Mouse (Mus musculus): ENCODE measurements around the gene Foxf1. TPM values are rescaled to one million over a fixed set of nuclear protein-coding genes. Genes with fewer than 3 reads are reported as not detected.

Gene Foxf1
- polyA plus RNA-seq (2012; rRNA removed): 194 and 406 TPM in 2 replicates

DNA sequence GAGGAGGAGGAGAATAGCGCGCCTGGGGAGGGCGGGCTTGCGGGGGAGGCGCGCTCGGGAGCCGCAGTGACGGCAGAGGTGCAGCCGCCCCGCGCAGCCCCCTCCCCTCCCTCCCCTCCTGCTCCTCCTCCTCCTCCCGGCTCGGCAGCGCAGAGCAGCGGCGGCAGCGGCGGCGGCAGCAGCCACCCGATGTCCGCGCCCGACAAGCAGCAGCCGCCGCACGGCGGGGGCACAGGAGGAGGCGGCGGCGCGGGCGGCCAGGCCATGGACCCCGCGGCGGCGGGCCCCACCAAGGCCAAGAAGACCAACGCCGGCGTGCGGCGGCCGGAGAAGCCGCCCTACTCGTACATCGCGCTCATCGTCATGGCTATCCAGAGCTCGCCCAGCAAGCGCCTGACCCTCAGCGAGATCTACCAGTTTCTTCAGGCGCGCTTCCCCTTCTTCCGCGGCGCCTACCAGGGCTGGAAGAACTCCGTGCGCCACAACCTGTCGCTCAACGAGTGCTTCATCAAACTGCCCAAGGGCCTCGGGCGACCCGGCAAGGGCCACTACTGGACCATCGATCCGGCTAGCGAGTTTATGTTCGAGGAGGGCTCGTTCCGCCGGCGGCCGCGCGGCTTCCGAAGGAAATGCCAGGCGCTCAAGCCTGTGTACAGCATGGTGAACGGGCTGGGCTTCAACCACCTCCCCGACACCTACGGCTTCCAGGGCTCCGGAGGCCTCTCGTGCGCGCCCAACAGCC is at the start of gene Foxf1:
TSS of gene Foxf1 (plus strand) at position 177 of the 742 bp plus-strand sequence.
- TF ChIP-seq CTCF (IDR thresholded peaks at IDR 0.05; ENCODE audit: insufficient read depth, low read length) (no peak), POLR2A (IDR thresholded peaks at IDR 0.05; ENCODE audit: borderline replicate concordance, extremely low read depth, low read depth, low read length) (peak; percentile 47; the same call in 1 of the 2 replicates)
- under 1% methylated on average over 64 of the region's 83 CpGs for WGBS
- Histone ChIP-seq H3K4me1 (ENCODE audit: control insufficient read depth, insufficient read depth, low read length) (no peaks in the 10 kb centered on the region), H3K4me3 (replicated peaks; ENCODE audit: extremely low read depth, low read depth, low read length) (peak within 1 kb of the TSS; percentile 96)
- DNase-seq: peak; percentile 51

DNA sequence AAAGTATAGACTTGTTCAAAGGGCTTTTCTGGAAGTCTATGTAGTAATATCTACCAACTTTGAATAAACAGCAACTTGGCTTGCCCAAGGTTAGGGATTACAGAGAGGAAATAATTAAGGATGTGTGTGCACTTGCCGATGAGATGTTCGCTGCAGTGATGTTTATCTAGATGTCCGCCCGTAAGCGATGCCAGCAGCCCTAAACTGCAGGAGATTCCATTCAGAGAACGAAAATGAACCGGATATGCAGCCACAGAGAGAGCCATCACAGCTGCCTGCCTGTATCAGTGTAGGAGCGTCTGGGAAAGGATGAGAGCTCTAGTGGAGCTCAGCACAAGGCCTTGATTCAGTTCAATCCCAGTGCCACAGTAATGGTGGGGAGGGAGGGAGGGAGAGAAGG is 48.6 kb upstream of the Foxf1 start:
- TF ChIP-seq CTCF (IDR thresholded peaks at IDR 0.05; ENCODE audit: insufficient read depth, low read length) (no peak), POLR2A (IDR thresholded peaks at IDR 0.05; ENCODE audit: borderline replicate concordance, extremely low read depth, low read depth, low read length) (no peak)
- DNase-seq: no peak
- WGBS: 39% methylated on average over 8 of the region's 8 CpGs
- H3K4me3 ChIP-seq (replicated peaks; ENCODE audit: extremely low read depth, low read depth, low read length): no peak overlapping the region
- no peaks in the 10 kb centered on the region for H3K4me1 ChIP-seq (ENCODE audit: control insufficient read depth, insufficient read depth, low read length)

DNA sequence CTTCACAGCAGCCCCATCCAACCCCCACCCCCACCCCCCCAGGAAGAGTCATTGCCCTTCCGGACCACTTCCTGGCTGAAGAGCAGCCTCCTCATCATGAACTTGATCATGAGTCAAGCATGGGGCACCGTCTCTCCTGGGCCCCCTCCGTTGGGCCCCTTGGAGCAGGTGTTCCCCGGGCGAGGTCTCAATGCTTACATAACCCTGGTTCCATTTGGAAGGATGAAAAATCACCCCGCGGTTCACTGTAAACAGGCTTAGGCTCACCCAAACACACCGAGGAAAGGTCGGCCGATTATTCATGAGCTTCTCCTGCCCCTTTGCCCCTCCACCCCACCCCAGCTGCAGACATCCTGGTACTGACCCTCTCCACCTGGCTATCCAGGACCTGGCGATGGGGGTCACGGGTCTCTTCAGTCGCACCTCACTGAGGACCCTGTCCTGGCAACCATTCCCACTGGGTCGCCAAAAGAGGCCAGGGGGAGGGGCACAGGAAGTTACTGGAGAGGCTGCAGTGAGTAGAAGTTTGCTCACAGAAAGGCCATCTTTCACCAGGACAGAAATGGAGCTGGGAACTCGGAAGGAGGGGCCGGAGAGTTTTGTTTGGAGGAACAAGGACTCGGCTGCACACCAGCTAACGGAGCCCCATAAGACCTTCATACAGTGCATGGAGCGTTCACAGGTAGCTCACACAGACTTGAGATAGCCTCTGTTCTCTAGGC is 40.3 kb upstream of the Foxf1 start:
- 16% methylated on average over 19 of the region's 19 CpGs for WGBS
- Histone ChIP-seq H3K4me3 (replicated peaks; ENCODE audit: extremely low read depth, low read depth, low read length) (no peak overlapping the region), H3K4me1 (ENCODE audit: control insufficient read depth, insufficient read depth, low read length) (peaks cover 2% of the 10 kb centered on the region; the same call in 1 of the 2 replicates)
- DNase-seq: no peak
- TF ChIP-seq POLR2A (IDR thresholded peaks at IDR 0.05; ENCODE audit: borderline replicate concordance, extremely low read depth, low read depth, low read length): no peak
- no peak for TF ChIP-seq CTCF (IDR thresholded peaks at IDR 0.05; ENCODE audit: insufficient read depth, low read length)

DNA sequence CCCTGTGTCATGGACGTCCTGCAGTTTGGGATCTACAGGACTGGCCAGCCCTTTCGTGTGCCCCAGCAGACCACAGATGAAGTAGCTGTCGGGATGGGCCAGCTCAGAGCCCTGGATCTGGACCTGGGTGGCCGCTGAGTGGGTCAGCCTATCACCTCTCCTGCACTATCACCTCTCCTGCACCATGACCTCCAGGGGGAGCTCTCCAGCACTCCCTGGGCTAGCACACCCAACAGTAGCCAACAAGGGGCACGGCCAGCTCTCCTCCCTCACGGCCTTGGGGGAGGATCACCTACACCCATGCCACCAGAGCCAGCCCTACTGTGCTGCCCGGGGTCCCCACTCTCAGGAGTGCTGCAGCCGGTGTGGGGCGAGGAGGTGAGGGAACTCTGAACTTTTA is 36.7 kb upstream of the Foxf1 start:
- 65% methylated on average over 9 of the region's 9 CpGs for WGBS
- no peak overlapping the region for H3K4me3 ChIP-seq (replicated peaks; ENCODE audit: extremely low read depth, low read depth, low read length)
- peaks cover 2% of the 10 kb centered on the region; the same call in 1 of the 2 replicates for H3K4me1 ChIP-seq (ENCODE audit: control insufficient read depth, insufficient read depth, low read length)
- DNase-seq: no peak
- peak; percentile 51 for TF ChIP-seq CTCF (IDR thresholded peaks at IDR 0.05; ENCODE audit: insufficient read depth, low read length)
- no peak for TF ChIP-seq POLR2A (IDR thresholded peaks at IDR 0.05; ENCODE audit: borderline replicate concordance, extremely low read depth, low read depth, low read length)

DNA sequence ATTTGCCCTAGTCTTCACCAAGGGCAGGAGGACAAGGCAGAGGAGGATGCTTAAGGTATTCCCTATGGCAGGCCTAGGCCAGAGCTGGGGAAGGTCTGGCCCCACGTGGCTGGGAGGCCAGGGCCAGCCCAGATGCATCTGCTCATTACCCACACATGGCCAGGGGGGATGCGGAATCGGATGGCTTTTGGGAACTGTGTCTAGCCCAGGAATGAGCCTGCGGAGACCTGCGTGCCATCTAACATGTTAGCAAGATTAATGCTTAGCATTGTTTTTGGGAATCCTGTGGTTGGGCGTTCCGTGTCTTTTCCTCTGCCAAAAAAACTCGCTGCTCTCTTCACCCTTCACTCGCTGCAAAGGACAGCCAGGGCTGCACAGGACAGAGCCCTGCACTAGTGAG is 26.1 kb upstream of the Foxf1 start:
- WGBS: 54% methylated on average over 9 of the region's 9 CpGs
- no peak for TF ChIP-seq POLR2A (IDR thresholded peaks at IDR 0.05; ENCODE audit: borderline replicate concordance, extremely low read depth, low read depth, low read length)
- no peak for TF ChIP-seq CTCF (IDR thresholded peaks at IDR 0.05; ENCODE audit: insufficient read depth, low read length)

DNA sequence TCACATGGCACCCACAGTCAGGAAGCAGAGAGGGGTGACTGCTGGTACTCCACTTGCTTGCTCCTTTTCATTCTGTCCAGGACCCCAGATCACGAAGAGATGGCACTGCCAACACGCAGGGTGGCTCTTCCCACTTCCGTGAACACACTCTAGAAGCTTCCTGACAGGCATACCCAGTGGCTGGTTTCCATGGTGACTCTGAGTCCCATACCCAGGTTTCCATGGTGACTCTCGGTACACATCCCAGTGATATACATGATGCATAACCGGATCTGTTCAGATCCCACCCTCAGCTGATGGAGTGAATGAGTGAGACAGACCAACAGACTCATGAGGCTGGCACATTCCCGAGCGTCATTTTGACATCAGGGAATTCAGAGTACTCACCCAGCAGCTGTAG is 25.1 kb upstream of the Foxf1 start:
- Histone ChIP-seq H3K4me1 (ENCODE audit: control insufficient read depth, insufficient read depth, low read length) (no peaks in the 10 kb centered on the region), H3K4me3 (replicated peaks; ENCODE audit: extremely low read depth, low read depth, low read length) (no peak overlapping the region)
- WGBS: 83% methylated on average over 7 of the region's 7 CpGs
- no peak for TF ChIP-seq POLR2A (IDR thresholded peaks at IDR 0.05; ENCODE audit: borderline replicate concordance, extremely low read depth, low read depth, low read length)
- no peak for TF ChIP-seq CTCF (IDR thresholded peaks at IDR 0.05; ENCODE audit: insufficient read depth, low read length)
- no peak for DNase-seq

More for the DNA sequence above, 26.1 kb upstream of the Foxf1 start:
- Histone ChIP-seq H3K4me3 (replicated peaks; ENCODE audit: extremely low read depth, low read depth, low read length) (no peak overlapping the region), H3K4me1 (ENCODE audit: control insufficient read depth, insufficient read depth, low read length) (no peaks in the 10 kb centered on the region)
- DNase-seq: no peak

DNA sequence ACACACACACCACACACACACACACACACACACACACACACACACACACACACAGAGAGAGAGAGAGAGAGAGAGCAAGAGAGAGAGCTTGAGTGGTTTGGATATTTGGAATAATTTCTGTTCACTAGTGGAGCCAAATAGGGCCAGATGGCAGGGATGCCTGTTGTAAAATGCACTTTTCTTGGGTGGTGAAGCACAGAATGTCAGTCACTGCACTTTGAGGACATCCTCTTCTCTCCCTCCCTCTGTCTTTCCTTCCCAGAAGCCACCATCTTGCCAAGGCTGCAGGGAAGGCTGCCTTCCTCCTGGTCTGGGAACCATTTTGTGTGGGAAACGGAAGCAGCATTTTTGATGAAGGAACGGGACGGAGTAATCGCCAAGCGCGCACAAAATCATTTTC is 21.7 kb upstream of the Foxf1 start:
- no peaks in the 10 kb centered on the region for H3K4me1 ChIP-seq (ENCODE audit: control insufficient read depth, insufficient read depth, low read length)
- 92% methylated on average over 6 of the region's 6 CpGs for WGBS
- H3K4me3 ChIP-seq (replicated peaks; ENCODE audit: extremely low read depth, low read depth, low read length): no peak overlapping the region
- DNase-seq: no peak
- TF ChIP-seq POLR2A (IDR thresholded peaks at IDR 0.05; ENCODE audit: borderline replicate concordance, extremely low read depth, low read depth, low read length) (no peak), CTCF (IDR thresholded peaks at IDR 0.05; ENCODE audit: insufficient read depth, low read length) (no peak)

DNA sequence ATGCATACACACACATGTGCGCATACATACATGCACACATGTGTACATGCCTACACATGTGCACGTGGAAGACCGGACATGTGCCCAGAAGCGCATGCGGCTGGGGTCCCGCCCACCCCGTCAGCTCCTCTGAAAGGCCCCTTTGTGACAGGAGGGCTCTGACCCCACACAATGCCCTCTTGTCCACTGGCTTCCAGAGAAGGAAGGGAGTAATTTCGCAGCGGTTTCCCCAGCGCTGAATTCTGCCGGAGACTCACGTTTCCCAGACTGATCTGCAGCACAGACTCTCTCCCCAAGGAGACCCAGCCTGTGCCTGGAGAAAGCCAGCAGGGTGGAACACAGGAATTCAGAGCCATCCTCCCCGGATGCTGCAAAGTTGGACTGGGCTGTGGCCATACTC is 20.5 kb upstream of the Foxf1 start:
- no peak for DNase-seq
- TF ChIP-seq POLR2A (IDR thresholded peaks at IDR 0.05; ENCODE audit: borderline replicate concordance, extremely low read depth, low read depth, low read length): no peak
- no peak for TF ChIP-seq CTCF (IDR thresholded peaks at IDR 0.05; ENCODE audit: insufficient read depth, low read length)
- 66% methylated on average over 13 of the region's 13 CpGs for WGBS
- H3K4me3 ChIP-seq (replicated peaks; ENCODE audit: extremely low read depth, low read depth, low read length): no peak overlapping the region
- H3K4me1 ChIP-seq (ENCODE audit: control insufficient read depth, insufficient read depth, low read length): no peaks in the 10 kb centered on the region

DNA sequence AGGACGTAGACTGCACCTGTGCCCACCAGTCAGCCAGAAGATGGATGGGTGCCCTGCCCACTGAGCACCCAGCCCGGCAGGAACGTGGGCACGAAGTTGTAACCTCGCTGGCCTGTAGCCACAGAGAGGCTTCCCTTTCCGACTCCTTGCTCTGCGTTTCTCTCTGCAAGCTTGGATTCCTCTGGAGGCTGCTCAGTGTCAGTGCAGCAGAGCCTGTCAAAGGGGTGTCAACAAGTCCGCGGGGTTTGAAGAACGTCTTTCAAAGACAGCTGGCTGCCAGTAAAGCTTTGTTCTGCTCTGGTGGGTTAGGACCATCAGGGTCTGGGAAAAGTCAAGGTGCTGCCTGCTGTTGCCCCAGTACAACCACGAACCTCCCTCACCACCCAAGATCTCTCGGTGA is 12.7 kb upstream of the Foxf1 start:
- H3K4me3 ChIP-seq (replicated peaks; ENCODE audit: extremely low read depth, low read depth, low read length): no peak overlapping the region
- H3K4me1 ChIP-seq (ENCODE audit: control insufficient read depth, insufficient read depth, low read length): peaks cover 5% of the 10 kb centered on the region
- 8% methylated on average over 12 of the region's 12 CpGs for WGBS
- DNase-seq: no peak
- TF ChIP-seq POLR2A (IDR thresholded peaks at IDR 0.05; ENCODE audit: borderline replicate concordance, extremely low read depth, low read depth, low read length): no peak
- 0 out of 2 replicates have a peak, but pooled peaks have one; percentile 23 for TF ChIP-seq CTCF (IDR thresholded peaks at IDR 0.05; ENCODE audit: insufficient read depth, low read length)

Data from lung, adult 2 months (tissue).